Mouse (Mus musculus): ENCODE results near the gene Rabgap1l. TPM values are rescaled to one million over a fixed set of nuclear protein-coding genes. Genes with fewer than 3 reads are reported as not detected.

Rabgap1l gene
- polyA plus RNA-seq, 1 experiment from 2014 or later: 27.6 TPM

DNA sequence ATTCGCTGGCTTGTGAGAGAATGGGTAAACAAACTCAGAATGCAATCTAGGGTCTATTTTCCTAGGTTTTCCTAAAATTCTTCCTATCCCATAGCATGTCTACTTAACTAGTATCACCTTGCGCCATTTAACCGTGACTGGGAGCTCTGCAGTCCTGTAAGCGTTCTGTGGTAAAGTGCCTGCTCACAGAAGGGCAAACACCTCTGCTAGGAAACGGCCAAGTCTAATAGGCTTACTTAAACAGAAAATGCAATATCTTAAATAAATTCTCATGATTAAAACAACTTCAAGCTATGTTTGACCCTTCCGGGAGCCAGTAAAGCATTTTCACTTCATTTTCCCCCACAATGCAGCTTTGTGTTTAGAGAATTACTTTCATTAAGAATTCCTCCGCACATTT is 484.5 kb downstream of the Rabgap1l start:
- no peaks in the 10 kb centered on the region for H3K36me3 ChIP-seq (ENCODE audit: control insufficient read depth, insufficient read depth)
- no peaks in the 10 kb centered on the region for H3K9me3 ChIP-seq (replicated peaks; ENCODE audit: control insufficient read depth, low read length)
- peak overlapping the region; percentile 51 for H3K4me2 ChIP-seq (ENCODE audit: low read depth, low read length)
- H3K4me3 ChIP-seq (ENCODE audit: low read depth, low read length): peak overlapping the region; percentile 33
- no peaks in the 10 kb centered on the region for H3K27me3 ChIP-seq (ENCODE audit: control insufficient read depth, insufficient read depth, low read depth, low read length)
- H3K27ac ChIP-seq (ENCODE audit: low read length): peak overlapping the region; percentile 40; the same call in 1 of the 2 replicates
- WGBS (ENCODE audit: insufficient replicate concordance): 43% methylated on average over 7 of the region's 7 CpGs
- peaks cover 21% of the 10 kb centered on the region for H3K4me1 ChIP-seq (ENCODE audit: control insufficient read depth, low read depth, low read length)
- H3K9ac ChIP-seq (ENCODE audit: low read depth, low read length): no peak overlapping the region
- no peak for ATAC-seq (ENCODE audit: low read depth)

DNA sequence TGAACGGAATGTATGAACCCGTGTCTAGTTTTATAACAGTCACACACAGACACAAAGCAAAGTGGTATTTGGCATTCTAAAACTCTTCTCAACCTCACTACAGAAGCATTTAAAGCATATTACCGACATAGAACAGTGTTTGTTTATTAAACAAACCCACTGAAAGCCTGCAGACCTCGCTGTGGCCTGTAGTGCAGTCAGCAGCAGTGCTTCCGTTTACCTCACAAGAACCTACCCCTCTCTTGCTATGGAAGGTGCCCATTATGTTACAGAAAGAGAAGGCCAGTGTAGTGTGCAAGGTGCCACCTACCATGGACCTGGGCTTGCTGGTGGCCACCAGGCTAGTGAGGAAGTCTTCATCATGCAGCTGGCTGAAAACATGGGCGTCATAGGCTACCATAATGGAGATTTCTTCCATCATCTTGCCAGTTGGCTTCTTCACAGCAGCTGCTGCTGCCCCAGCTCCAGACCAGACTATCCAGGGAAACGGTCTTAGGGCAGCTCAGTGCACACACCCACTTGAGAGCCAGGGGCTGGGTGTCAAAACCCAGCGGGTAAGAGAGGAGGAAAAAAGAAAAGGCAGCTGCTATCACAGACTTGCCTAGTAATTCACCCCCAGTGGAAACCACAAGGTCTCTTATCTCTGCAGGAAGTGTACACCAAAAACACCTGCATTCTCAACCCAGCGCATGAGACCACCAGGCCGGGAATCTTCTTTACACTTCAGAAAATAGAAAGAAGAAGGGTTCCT is 486.0 kb downstream of the Rabgap1l start:
- Histone ChIP-seq H3K4me1 (ENCODE audit: control insufficient read depth, low read depth, low read length) (peaks cover 26% of the 10 kb centered on the region), H3K36me3 (ENCODE audit: control insufficient read depth, insufficient read depth) (no peaks in the 10 kb centered on the region), H3K4me3 (ENCODE audit: low read depth, low read length) (peak overlapping the region; percentile 43), H3K27ac (ENCODE audit: low read length) (peak overlapping the region; percentile 82), H3K4me2 (ENCODE audit: low read depth, low read length) (peak overlapping the region; percentile 59), H3K27me3 (ENCODE audit: control insufficient read depth, insufficient read depth, low read depth, low read length) (no peaks in the 10 kb centered on the region), H3K9ac (ENCODE audit: low read depth, low read length) (peak overlapping the region; percentile 44), H3K9me3 (replicated peaks; ENCODE audit: control insufficient read depth, low read length) (no peaks in the 10 kb centered on the region)
- ATAC-seq (ENCODE audit: low read depth): peak; percentile 70
- 21% methylated on average over 10 of the region's 10 CpGs for WGBS (ENCODE audit: insufficient replicate concordance)

DNA sequence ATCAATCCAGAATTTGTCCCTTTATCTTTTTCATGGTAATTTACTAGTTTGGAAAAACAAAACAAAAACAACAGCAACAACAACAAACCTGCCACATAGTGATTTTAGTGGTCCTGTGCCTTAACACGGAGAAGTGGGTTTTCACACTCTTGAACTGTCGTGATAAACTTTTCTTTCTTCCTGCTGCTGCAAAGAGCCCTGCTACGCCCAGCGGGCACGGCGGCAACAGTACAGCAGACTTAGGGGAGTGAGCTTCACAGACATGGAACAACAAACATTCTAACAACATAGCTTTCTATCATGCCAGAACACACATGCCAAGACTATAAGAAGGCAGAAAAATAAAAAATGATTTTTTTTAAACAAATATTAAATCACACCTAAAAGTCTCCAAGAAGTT is 486.7 kb downstream of the Rabgap1l start:
- H3K27ac ChIP-seq (ENCODE audit: low read length): 0 out of 2 replicates have a peak overlapping the region, but pooled peaks have one; percentile 30
- H3K4me1 ChIP-seq (ENCODE audit: control insufficient read depth, low read depth, low read length): peaks cover 27% of the 10 kb centered on the region
- H3K9ac ChIP-seq (ENCODE audit: low read depth, low read length): 0 out of 2 replicates have a peak overlapping the region, but pooled peaks have one; percentile 20
- WGBS (ENCODE audit: insufficient replicate concordance): 12% methylated on average over 6 of the region's 6 CpGs
- no peaks in the 10 kb centered on the region for H3K9me3 ChIP-seq (replicated peaks; ENCODE audit: control insufficient read depth, low read length)
- peak overlapping the region; percentile 47 for H3K4me2 ChIP-seq (ENCODE audit: low read depth, low read length)
- no peaks in the 10 kb centered on the region for H3K27me3 ChIP-seq (ENCODE audit: control insufficient read depth, insufficient read depth, low read depth, low read length)
- peak overlapping the region; percentile 27 for H3K4me3 ChIP-seq (ENCODE audit: low read depth, low read length)
- ATAC-seq (ENCODE audit: low read depth): no peak
- H3K36me3 ChIP-seq (ENCODE audit: control insufficient read depth, insufficient read depth): no peaks in the 10 kb centered on the region

DNA sequence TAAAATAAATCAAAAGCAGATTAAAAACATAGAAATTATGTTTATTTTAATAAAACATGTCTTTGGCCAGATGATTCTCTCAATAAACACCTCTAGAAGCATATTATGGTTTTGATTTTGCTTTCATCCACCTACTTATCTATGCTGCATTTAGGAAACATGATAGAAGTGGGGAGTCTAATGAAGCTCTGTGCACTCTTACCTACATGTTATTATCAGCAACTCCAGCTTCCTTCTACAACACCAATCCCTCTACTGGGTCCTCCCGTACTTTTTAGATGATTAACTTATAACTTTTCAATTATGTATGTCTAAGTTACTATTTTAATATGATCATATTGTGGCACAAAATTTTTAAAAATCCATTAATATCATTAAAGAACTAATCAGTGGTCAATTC is 487.2 kb downstream of the Rabgap1l start:
- Histone ChIP-seq H3K27me3 (ENCODE audit: control insufficient read depth, insufficient read depth, low read depth, low read length) (no peaks in the 10 kb centered on the region), H3K4me2 (ENCODE audit: low read depth, low read length) (0 out of 2 replicates have a peak overlapping the region, but pooled peaks have one; percentile 3), H3K36me3 (ENCODE audit: control insufficient read depth, insufficient read depth) (no peaks in the 10 kb centered on the region), H3K27ac (ENCODE audit: low read length) (no peak overlapping the region), H3K4me1 (ENCODE audit: control insufficient read depth, low read depth, low read length) (peaks cover 27% of the 10 kb centered on the region), H3K4me3 (ENCODE audit: low read depth, low read length) (no peak overlapping the region), H3K9me3 (replicated peaks; ENCODE audit: control insufficient read depth, low read length) (no peaks in the 10 kb centered on the region), H3K9ac (ENCODE audit: low read depth, low read length) (no peak overlapping the region)
- ATAC-seq (ENCODE audit: low read depth): no peak
- 10% methylated on average over 1 of the region's 1 CpGs for WGBS (ENCODE audit: insufficient replicate concordance)

DNA sequence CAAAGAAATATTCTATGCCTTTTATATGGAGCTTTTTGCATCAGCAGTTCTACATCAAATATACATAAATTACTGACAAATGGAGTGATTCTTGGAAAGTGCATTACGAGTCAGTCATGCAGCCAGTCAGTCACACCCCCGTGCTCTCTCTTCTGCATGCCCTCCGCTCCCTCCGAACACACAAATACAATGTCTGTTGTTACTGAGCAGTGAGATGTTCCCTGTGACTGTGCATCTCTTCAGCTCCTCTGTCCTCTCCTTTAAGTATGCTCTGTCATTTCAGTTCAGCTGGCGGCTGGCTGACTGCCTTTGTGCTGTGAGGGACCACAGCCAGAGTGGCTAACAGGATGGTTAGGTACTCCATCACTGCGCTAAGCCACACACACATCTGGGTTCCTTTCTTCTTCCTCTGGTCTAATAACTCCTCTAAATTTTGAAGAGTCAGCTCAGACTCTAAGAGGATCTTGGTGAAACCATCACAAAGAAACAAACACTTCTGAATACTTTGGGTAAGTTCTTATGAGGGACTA is 488.0 kb downstream of the Rabgap1l start:
- H3K36me3 ChIP-seq (ENCODE audit: control insufficient read depth, insufficient read depth): no peaks in the 10 kb centered on the region
- H3K4me1 ChIP-seq (ENCODE audit: control insufficient read depth, low read depth, low read length): peaks cover 32% of the 10 kb centered on the region
- no peak overlapping the region for H3K27ac ChIP-seq (ENCODE audit: low read length)
- no peak overlapping the region for H3K4me2 ChIP-seq (ENCODE audit: low read depth, low read length)
- ATAC-seq (ENCODE audit: low read depth): no peak
- no peaks in the 10 kb centered on the region for H3K27me3 ChIP-seq (ENCODE audit: control insufficient read depth, insufficient read depth, low read depth, low read length)
- no peak overlapping the region for H3K9ac ChIP-seq (ENCODE audit: low read depth, low read length)
- WGBS (ENCODE audit: insufficient replicate concordance): 61% methylated on average over 6 of the region's 6 CpGs
- no peak overlapping the region for H3K4me3 ChIP-seq (ENCODE audit: low read depth, low read length)
- H3K9me3 ChIP-seq (replicated peaks; ENCODE audit: control insufficient read depth, low read length): no peaks in the 10 kb centered on the region

DNA sequence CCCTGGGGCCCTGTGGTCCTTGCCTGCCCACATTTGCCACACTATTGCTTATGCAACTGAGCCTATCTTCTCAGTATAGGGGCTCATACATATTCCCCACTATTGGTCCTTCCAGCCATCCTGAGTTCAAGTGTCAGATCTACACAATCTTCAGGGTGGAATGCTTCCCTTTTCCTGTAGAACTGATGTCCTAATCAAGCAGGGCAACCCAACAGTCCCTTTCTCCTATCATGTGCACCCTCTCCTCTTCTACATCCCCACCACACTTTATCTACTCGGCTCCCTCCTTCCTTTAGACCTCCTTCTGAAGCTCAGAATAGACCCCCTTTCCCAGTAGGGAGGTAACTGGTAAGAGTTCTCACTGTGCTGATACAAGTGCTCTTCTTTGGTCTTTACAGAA is 490.7 kb downstream of the Rabgap1l start:
- 13% methylated on average over 1 of the region's 1 CpGs for WGBS (ENCODE audit: insufficient replicate concordance)
- Histone ChIP-seq H3K27me3 (ENCODE audit: control insufficient read depth, insufficient read depth, low read depth, low read length) (no peaks in the 10 kb centered on the region), H3K36me3 (ENCODE audit: control insufficient read depth, insufficient read depth) (no peaks in the 10 kb centered on the region), H3K9me3 (replicated peaks; ENCODE audit: control insufficient read depth, low read length) (no peaks in the 10 kb centered on the region), H3K4me2 (ENCODE audit: low read depth, low read length) (no peak overlapping the region), H3K4me1 (ENCODE audit: control insufficient read depth, low read depth, low read length) (peaks cover 29% of the 10 kb centered on the region), H3K27ac (ENCODE audit: low read length) (peak overlapping the region; percentile 17), H3K4me3 (ENCODE audit: low read depth, low read length) (no peak overlapping the region), H3K9ac (ENCODE audit: low read depth, low read length) (no peak overlapping the region)
- no peak for ATAC-seq (ENCODE audit: low read depth)

DNA sequence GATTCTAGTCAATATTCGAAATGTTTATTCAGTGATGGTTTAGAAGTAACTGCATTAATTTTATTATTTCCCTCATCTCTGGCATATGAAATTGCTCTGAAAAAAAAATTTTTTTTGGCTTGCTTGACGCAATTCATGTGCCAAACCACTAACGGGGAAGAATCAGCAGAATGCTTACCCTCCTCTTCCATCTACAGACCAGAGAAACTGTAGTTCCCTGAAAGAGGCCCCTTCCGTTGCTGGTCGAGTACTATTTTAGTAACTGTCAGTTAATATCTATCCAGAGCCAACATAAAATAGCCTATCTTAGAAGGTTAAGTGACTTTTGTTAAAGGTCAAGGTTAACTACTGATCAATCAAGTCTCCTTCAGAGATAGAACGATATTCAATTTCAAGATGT is 491.9 kb downstream of the Rabgap1l start:
- no peaks in the 10 kb centered on the region for H3K27me3 ChIP-seq (ENCODE audit: control insufficient read depth, insufficient read depth, low read depth, low read length)
- H3K4me2 ChIP-seq (ENCODE audit: low read depth, low read length): no peak overlapping the region
- no peak overlapping the region for H3K27ac ChIP-seq (ENCODE audit: low read length)
- H3K9me3 ChIP-seq (replicated peaks; ENCODE audit: control insufficient read depth, low read length): no peaks in the 10 kb centered on the region
- no peaks in the 10 kb centered on the region for H3K36me3 ChIP-seq (ENCODE audit: control insufficient read depth, insufficient read depth)
- H3K9ac ChIP-seq (ENCODE audit: low read depth, low read length): no peak overlapping the region
- H3K4me1 ChIP-seq (ENCODE audit: control insufficient read depth, low read depth, low read length): peaks cover 20% of the 10 kb centered on the region
- WGBS (ENCODE audit: insufficient replicate concordance): 20% methylated on average over 6 of the region's 6 CpGs
- no peak for ATAC-seq (ENCODE audit: low read depth)
- H3K4me3 ChIP-seq (ENCODE audit: low read depth, low read length): no peak overlapping the region

DNA sequence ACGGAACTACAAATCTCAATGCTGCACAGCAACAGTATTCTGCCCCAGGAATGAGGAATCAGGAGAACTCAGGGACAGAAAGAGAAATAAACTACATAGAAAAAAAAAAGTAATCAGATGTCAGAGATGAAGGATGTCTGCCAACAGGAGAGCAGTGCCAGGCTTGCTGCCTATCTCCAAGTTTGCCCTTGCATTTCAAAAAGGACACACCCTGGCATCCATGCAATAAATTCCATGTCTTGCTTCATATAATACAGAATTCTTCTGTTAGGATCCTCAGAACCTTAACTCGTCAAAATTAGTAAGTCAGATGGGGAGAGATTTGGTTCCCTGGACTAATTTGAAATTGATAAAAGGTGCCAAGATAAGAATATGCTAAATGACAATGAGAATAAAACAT is 492.3 kb downstream of the Rabgap1l start:
- Histone ChIP-seq H3K36me3 (ENCODE audit: control insufficient read depth, insufficient read depth) (no peaks in the 10 kb centered on the region), H3K4me1 (ENCODE audit: control insufficient read depth, low read depth, low read length) (peaks cover 20% of the 10 kb centered on the region)
- WGBS (ENCODE audit: insufficient replicate concordance): 41% methylated on average over 2 of the region's 2 CpGs

DNA sequence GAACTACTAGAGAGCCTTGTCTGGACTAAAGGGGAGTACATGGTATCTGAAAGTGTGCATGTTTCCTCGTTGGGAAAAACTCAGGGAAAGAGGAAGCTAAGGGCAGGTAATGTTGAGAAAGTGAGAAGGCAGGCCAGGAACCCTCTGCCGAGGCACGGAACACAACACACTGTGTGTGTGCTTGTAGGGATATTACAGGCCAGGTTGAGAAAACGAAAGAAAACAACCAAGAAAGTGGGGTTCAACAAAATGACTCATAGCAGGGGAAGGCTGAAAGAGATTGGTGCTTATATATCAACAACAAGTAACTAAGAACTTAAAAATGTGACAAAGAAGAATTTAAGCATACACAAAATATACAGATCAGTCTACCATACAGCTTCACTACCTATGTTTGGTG is 493.0 kb downstream of the Rabgap1l start:
- peaks cover 20% of the 10 kb centered on the region for H3K4me1 ChIP-seq (ENCODE audit: control insufficient read depth, low read depth, low read length)

More for the DNA sequence above, 492.3 kb downstream of the Rabgap1l start:
- Histone ChIP-seq H3K4me2 (ENCODE audit: low read depth, low read length) (no peak overlapping the region), H3K27ac (ENCODE audit: low read length) (no peak overlapping the region), H3K9me3 (replicated peaks; ENCODE audit: control insufficient read depth, low read length) (no peaks in the 10 kb centered on the region), H3K4me3 (ENCODE audit: low read depth, low read length) (no peak overlapping the region), H3K27me3 (ENCODE audit: control insufficient read depth, insufficient read depth, low read depth, low read length) (no peaks in the 10 kb centered on the region), H3K9ac (ENCODE audit: low read depth, low read length) (no peak overlapping the region)
- no peak for ATAC-seq (ENCODE audit: low read depth)

More for the DNA sequence above, 493.0 kb downstream of the Rabgap1l start:
- H3K27me3 ChIP-seq (ENCODE audit: control insufficient read depth, insufficient read depth, low read depth, low read length): no peaks in the 10 kb centered on the region
- H3K9ac ChIP-seq (ENCODE audit: low read depth, low read length): no peak overlapping the region
- H3K9me3 ChIP-seq (replicated peaks; ENCODE audit: control insufficient read depth, low read length): no peaks in the 10 kb centered on the region
- no peak overlapping the region for H3K4me2 ChIP-seq (ENCODE audit: low read depth, low read length)
- H3K27ac ChIP-seq (ENCODE audit: low read length): no peak overlapping the region
- no peaks in the 10 kb centered on the region for H3K36me3 ChIP-seq (ENCODE audit: control insufficient read depth, insufficient read depth)
- H3K4me3 ChIP-seq (ENCODE audit: low read depth, low read length): no peak overlapping the region
- ATAC-seq (ENCODE audit: low read depth): no peak
- 38% methylated on average over 4 of the region's 4 CpGs for WGBS (ENCODE audit: insufficient replicate concordance)

Measured in liver, embryonic 16.5 days (tissue).